Mouse (Mus musculus): ENCODE results near the gene Olfr1238.

Olfr1238 gene

DNA sequence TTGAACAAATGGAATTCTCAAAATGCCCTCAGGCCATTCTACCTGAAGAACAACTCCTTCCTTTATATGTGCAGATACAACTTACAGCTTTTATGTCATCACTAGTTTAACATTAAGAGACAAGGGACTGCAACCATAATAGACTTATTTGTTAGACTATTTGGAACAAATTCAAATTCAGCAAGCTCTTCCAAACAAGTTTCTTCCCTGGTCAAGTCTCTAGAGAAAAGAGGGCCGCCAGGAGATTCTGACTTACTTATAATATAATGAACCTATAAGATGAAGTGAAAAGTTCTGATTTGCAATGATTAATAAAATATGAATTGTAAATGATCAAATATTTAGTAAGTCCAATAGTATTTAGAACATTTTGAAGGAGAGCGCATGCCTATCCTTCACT lies at the start of gene Olfr1238:
Gene Olfr1238 (minus strand): TSS at position 101 of the 400 bp plus-strand sequence.
- no peak for DNase-seq (ENCODE audit: low read depth, low spot score)

DNA sequence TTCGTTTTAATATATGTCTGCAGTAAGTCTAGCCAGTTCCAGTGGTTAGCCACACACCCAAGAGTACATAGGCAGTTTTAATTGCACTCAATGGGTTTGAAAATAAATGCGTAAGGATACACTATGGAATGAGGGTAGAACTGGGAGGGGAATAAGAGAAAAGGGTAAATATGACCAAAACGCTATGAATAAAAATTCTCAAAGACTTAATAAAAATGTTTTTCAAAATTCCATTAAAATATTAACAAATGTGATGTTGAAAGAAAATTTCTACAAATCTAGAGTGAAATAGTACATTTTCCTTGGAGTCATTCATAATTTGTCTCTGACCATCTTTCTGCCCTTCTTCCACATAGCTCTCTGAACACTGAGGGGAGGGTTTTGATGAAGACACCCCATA lies 33.4 kb upstream of the Olfr1238 start, which contains the start of gene Olfr1240:
Gene Olfr1240 (minus strand): TSS at position 101 of the 400 bp plus-strand sequence.
- no peak for DNase-seq (ENCODE audit: low read depth, low spot score)

DNA sequence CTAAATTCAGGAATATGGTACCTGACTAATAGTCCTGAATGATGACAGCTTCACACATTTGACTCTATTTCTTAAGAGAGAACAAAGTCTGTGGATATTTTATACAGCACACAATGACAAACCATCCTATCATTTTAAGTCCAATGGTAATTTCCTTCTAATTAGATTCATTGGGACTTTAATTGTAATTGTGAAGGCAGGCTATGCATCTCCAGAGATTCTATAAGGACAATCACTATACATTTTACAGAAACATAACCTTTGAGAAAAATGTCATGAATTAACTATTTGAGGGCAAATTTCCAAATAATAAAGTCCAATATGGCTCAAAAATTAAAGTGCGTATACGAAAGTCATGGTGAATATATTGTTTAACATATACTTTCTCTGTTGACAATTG lies 10.8 kb upstream of the Olfr1238 start, which contains the start of gene Olfr1239:
Gene Olfr1239 (minus strand): TSS at position 101 of the 400 bp plus-strand sequence.
- no peak for DNase-seq (ENCODE audit: low read depth, low spot score)

DNA sequence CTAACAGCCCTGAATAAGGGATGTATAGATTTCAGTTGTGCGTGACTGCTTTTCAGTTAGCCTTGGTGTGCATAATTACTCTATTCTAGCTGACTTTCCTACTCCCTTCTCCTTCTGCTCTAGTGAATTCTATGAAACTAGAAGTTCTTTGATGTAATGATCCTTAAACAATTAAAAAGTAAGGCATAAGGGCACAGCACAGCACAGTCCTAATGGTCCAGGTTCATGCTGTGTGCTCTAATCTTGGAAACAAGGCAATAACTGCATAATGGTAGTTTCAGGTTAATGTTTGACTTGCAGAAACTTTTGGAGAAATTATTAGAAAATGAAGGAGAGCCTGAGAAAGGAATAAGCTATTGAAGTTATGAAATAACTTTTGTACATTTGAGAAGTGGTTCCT lies 5.1 kb upstream of the Olfr1238 start:
- no peak for DNase-seq (ENCODE audit: low read depth, low spot score)

DNA sequence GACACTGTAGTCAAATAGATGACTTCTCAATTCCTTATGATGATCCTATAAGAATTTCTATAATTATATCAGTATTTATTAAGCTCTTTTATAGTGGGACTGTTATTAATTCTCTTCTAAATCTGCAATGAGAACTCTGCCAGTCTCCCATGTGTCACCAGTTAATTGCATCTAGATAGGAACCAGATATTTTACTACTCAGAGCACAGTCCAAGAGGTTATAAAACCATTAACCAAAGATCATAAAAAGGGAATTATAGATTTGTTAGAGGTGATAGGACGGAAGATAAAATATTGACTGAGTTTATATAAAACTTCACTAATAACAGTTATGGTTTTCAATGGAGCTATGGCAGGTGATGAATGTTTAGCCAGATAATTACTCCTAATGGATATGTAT lies 8.6 kb downstream of the Olfr1238 start:
- no peak for DNase-seq (ENCODE audit: low read depth, low spot score)

DNA sequence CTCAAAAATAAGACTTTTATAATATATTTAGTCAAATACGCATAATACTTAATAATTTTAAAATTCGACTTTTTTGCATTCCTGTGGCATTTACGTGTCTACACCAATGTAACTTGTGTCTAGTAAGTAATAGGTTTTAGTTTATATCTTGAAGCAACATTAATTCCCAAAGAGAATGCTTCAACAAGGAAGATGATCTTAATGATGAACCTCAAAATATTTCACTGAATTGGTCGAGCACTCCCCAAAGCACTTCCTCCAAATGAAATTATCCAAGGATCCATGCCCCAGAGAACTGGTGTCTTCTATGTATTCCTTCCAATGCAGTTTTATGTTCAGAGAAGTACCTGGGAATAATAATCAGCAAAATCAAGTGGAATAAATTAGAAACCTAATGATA lies 44.7 kb downstream of the Olfr1238 start, which contains the start of gene Olfr1234:
Gene Olfr1234 (minus strand): TSS at position 101 of the 400 bp plus-strand sequence.
- DNase-seq (ENCODE audit: low read depth, low spot score) = no peak
